ENCODE assay signal across 13 mouse cellular contexts in genomic region chr17:45813956-45814355, GRCm38 (mm10).
"Had no signal": no experiment of that assay in that cellular context is flagged by ENCODE, and none has a peak within 500 bp of the region (broad histone marks: within the 10 kb centered on the region; RNA-seq: fewer than 3 reads in every experiment).

No protein-coding gene starts in this region.

- H3K36me3 ChIP-seq: liver, embryonic 15.5 days; midbrain, embryonic 10.5 days; neural tube, embryonic 15.5 days; stomach, embryonic 15.5 days had no signal

- H3K9me3 ChIP-seq: liver, embryonic 15.5 days; midbrain, embryonic 10.5 days; neural tube, embryonic 15.5 days; stomach, embryonic 15.5 days had no signal

- H3K9ac ChIP-seq: liver, embryonic 15.5 days; neural tube, embryonic 15.5 days; stomach, embryonic 15.5 days had no signal

- H3K27me3 ChIP-seq: neural tube, embryonic 15.5 days; stomach, embryonic 15.5 days had no signal

- H3K4me1 ChIP-seq: liver, embryonic 15.5 days; neural tube, embryonic 15.5 days had no signal

- DNase-seq: kidney, adult 2 months; kidney, postnatal 25 days; lung, adult 2 months; lung, postnatal 36 days; midbrain, embryonic 14.5 days; right cerebral cortex, postnatal 4 days; thymus, postnatal 4 days had no signal

- H3K4me3 ChIP-seq: left cerebral cortex, adult 2 months; liver, embryonic 15.5 days; midbrain, embryonic 10.5 days; myocyte; neural tube, embryonic 15.5 days; stomach, embryonic 15.5 days had no signal

- H3K27ac ChIP-seq: left cerebral cortex, adult 2 months; liver, embryonic 15.5 days; midbrain, embryonic 10.5 days; neural tube, embryonic 15.5 days; stomach, embryonic 15.5 days had no signal

- H3K4me2 ChIP-seq: liver, embryonic 15.5 days; neural tube, embryonic 15.5 days had no signal
